Mouse (Mus musculus) cerebellum, adult 9-11 months (tissue): ENCODE data around the gene Wnt10a.
"Not testable (repeated sequence)": the region's sequence is repeated elsewhere in the genome, so short reads cannot be mapped to it uniquely, and the experiment has no call there.

Source experiments
- DNase-seq: peaks from one replicate; pipeline ENCODE4 v3.0.0; 2022

Gene Wnt10a

GRCm38 (mm10) chr1:74816612-74817199, 25.4 kb downstream of the Wnt10a start:
- DNase-seq, result peak; percentile 93

- DNase-seq, result no peak
Measured at GRCm38 (mm10) chr1:74817219-74817618, 25.9 kb downstream of the Wnt10a start.

- no peak for DNase-seq
Measured at GRCm38 (mm10) chr1:74818509-74818908, 27.2 kb downstream of the Wnt10a start.

- DNase-seq, result not testable (repeated sequence)
Measured at GRCm38 (mm10) chr1:74823598-74823997, 32.3 kb downstream of the Wnt10a start.

GRCm38 (mm10) chr1:74824518-74825302, 33.4 kb downstream of the Wnt10a start:
- DNase-seq, result no peak

- DNase-seq, result no peak
Measured at GRCm38 (mm10) chr1:74830061-74830460, 38.7 kb downstream of the Wnt10a start.

- DNase-seq, result no peak
Measured at GRCm38 (mm10) chr1:74833255-74833654, 41.9 kb downstream of the Wnt10a start.

- DNase-seq, result no peak
Measured at GRCm38 (mm10) chr1:74843090-74843489, 51.8 kb downstream of the Wnt10a start.

- no peak for DNase-seq
Measured at GRCm38 (mm10) chr1:74846341-74846740, 55.0 kb downstream of the Wnt10a start.

- no peak for DNase-seq
Measured at GRCm38 (mm10) chr1:74848946-74849345, 57.6 kb downstream of the Wnt10a start.

GRCm38 (mm10) chr1:74850251-74850650, 58.9 kb downstream of the Wnt10a start:
- no peak for DNase-seq

- no peak for DNase-seq
Measured at GRCm38 (mm10) chr1:74851001-74851775, 59.9 kb downstream of the Wnt10a start.
